Mouse (Mus musculus) midbrain, embryonic 14.5 days (tissue): ENCODE data around the gene Rpap1. TPM values are rescaled to one million over a fixed set of nuclear protein-coding genes. Genes with fewer than 3 reads are reported as not detected.

Source experiments
- ATAC-seq: fragments of 200-750 bp; cut with Nextera tagmentation; 2 replicates; pipeline ENCODE4 v1.8.0; 2017; ENCODE audit warnings: moderate number of reproducible peaks, moderate library complexity; ENCODE audit not compliant: low FRiP score, low TSS enrichment
- DNase-seq: peaks from one replicate; pipeline ENCODE4 v3.0.0-alpha.2; 2015
- H3K27ac ChIP-seq: fragments of 300-500 bp; sonication (generic); replicated peaks from 2 replicates; pipeline ENCODE4 v1.5.1; 2014; ENCODE audit warnings: mild to moderate bottlenecking, low read depth, low read length, moderate library complexity
- H3K27me3 ChIP-seq: fragments of 300-500 bp; sonication (generic); 2 replicates; pipeline ENCODE4 v1.6.1; 2014; ENCODE audit warnings: low read length, control low read depth, mixed read lengths; ENCODE audit not compliant: control insufficient read depth, insufficient read depth
- H3K36me3 ChIP-seq: fragments of 300-500 bp; sonication (generic); 2 replicates; pipeline ENCODE4 v1.6.1; 2014; ENCODE audit warnings: low read length, control low read depth; ENCODE audit not compliant: control insufficient read depth, insufficient read depth
- H3K4me1 ChIP-seq: fragments of 300-500 bp; sonication (generic); 2 replicates; pipeline ENCODE4 v1.6.1; 2014; ENCODE audit warnings: mild to moderate bottlenecking, antibody characterized with exemption, low read length, control low read depth; ENCODE audit not compliant: control insufficient read depth, insufficient read depth
- H3K4me2 ChIP-seq: fragments of 300-500 bp; sonication (generic); 2 replicates; pipeline ENCODE4 v1.6.1; 2014; ENCODE audit warnings: mild to moderate bottlenecking, low read length, moderate library complexity
- H3K4me3 ChIP-seq: fragments of 300-500 bp; sonication (generic); replicated peaks from 2 replicates; pipeline ENCODE4 v1.5.1; 2014; ENCODE audit warnings: low read depth, low read length
- H3K9ac ChIP-seq: fragments of 300-500 bp; sonication (generic); replicated peaks from 2 replicates; pipeline ENCODE4 v1.6.1; 2014; ENCODE audit warnings: mild to moderate bottlenecking, low read length, moderate library complexity
- H3K9me3 ChIP-seq: fragments of 300-500 bp; sonication (generic); 2 replicates; pipeline ENCODE4 v1.6.1; 2016; ENCODE audit warnings: low read length, control low read depth, mixed read lengths; ENCODE audit not compliant: control insufficient read depth
- WGBS: fragments of 180-500 bp; shearing (Covaris S2); extraction: QIAGEN DNeasy Blood & Tissue Kit; methylation state at CpG from one replicate; pipeline ENCODE4 v1.1.7; 2014; 5-methylcytosine and 5-hydroxymethylcytosine counted together
- polyA plus RNA-seq: library from polyadenylated mRNA; unstranded; fragments of >200 nt; fragmentation: Nextera tagmentation; extraction: Ambion mirVana; gene quantifications from 2 replicates; pipeline ENCODE4 v1.2.1, GENCODE M21; 2014

The Rpap1 gene
- polyA plus RNA-seq, 1 experiment from 2014 or later = 21.3 TPM

- WGBS = 92% methylated on average over 6 of the region's 6 CpGs
- no peaks in the 10 kb centered on the region for H3K27me3 ChIP-seq
- peaks cover 67% of the 10 kb centered on the region for H3K36me3 ChIP-seq
Measured at GRCm38 (mm10) chr2:119767246-119767645, 20.1 kb downstream of the Rpap1 start.

GRCm38 (mm10) chr2:119763924-119764323, 23.4 kb downstream of the Rpap1 start:
- no peak overlapping the region for H3K27ac ChIP-seq
- no peak for ATAC-seq
- no peak overlapping the region for H3K4me3 ChIP-seq
- peaks cover 14% of the 10 kb centered on the region for H3K27me3 ChIP-seq
- no peaks in the 10 kb centered on the region for H3K9me3 ChIP-seq
- DNase-seq = no peak
- 79% methylated on average over 4 of the region's 4 CpGs for WGBS
- H3K4me2 ChIP-seq = no peak overlapping the region
- H3K4me1 ChIP-seq = peaks cover under 1% of the 10 kb centered on the region; the same call in 1 of the 2 replicates
- peaks cover 33% of the 10 kb centered on the region for H3K36me3 ChIP-seq
- no peak overlapping the region for H3K9ac ChIP-seq

More at GRCm38 (mm10) chr2:119767246-119767645, 20.1 kb downstream of the Rpap1 start:
- Histone ChIP-seq H3K4me1 (no peaks in the 10 kb centered on the region), H3K4me2 (no peak overlapping the region), H3K9me3 (no peaks in the 10 kb centered on the region), H3K27ac (no peak overlapping the region), H3K4me3 (no peak overlapping the region), H3K9ac (no peak overlapping the region)
- no peak for ATAC-seq
- DNase-seq = no peak

GRCm38 (mm10) chr2:119762276-119762675, 25.1 kb downstream of the Rpap1 start:
- ATAC-seq (no peak), DNase-seq (no peak)
- peaks cover 30% of the 10 kb centered on the region for H3K27me3 ChIP-seq
- H3K9ac ChIP-seq = no peak overlapping the region
- H3K4me1 ChIP-seq = peaks cover 9% of the 10 kb centered on the region
- no peak overlapping the region for H3K4me3 ChIP-seq
- no peaks in the 10 kb centered on the region for H3K9me3 ChIP-seq
- H3K4me2 ChIP-seq = no peak overlapping the region
- peaks cover 22% of the 10 kb centered on the region for H3K36me3 ChIP-seq
- H3K27ac ChIP-seq = no peak overlapping the region
- WGBS = 82% methylated on average over 1 of the region's 1 CpGs

- Histone ChIP-seq H3K4me1 (peaks cover 9% of the 10 kb centered on the region), H3K4me2 (no peak within 1 kb of the TSS), H3K4me3 (no peak within 1 kb of the TSS), H3K36me3 (peaks cover 18% of the 10 kb centered on the region), H3K9me3 (no peaks in the 10 kb centered on the region), H3K9ac (no peak within 1 kb of the TSS), H3K27me3 (peaks cover 38% of the 10 kb centered on the region), H3K27ac (no peak within 1 kb of the TSS)
- ATAC-seq = no peak
- DNase-seq = no peak
- 16% methylated on average over 9 of the region's 9 CpGs for WGBS
Measured at GRCm38 (mm10) chr2:119760251-119760650, 27.1 kb downstream of the Rpap1 start, which contains the start of gene Ltk. Gene Ltk (minus strand): TSS chr2:119760431.

GRCm38 (mm10) chr2:119758844-119759835, 28.2 kb downstream of the Rpap1 start:
- Histone ChIP-seq H3K27ac (no peak overlapping the region), H3K4me2 (peak overlapping the region; percentile 99), H3K9me3 (no peaks in the 10 kb centered on the region), H3K9ac (peak overlapping the region; percentile 61; the same call in 1 of the 2 replicates), H3K4me3 (peak overlapping the region; percentile 61), H3K4me1 (peaks cover 9% of the 10 kb centered on the region), H3K36me3 (peaks cover 8% of the 10 kb centered on the region), H3K27me3 (peaks cover 38% of the 10 kb centered on the region)
- DNase-seq (no peak), ATAC-seq (no peak)
- 6% methylated on average over 44 of the region's 44 CpGs for WGBS

GRCm38 (mm10) chr2:119758101-119758843, 29.1 kb downstream of the Rpap1 start:
- peak overlapping the region; percentile 99 for H3K4me2 ChIP-seq
- H3K4me3 ChIP-seq = peak overlapping the region; percentile 61
- H3K4me1 ChIP-seq = peaks cover 9% of the 10 kb centered on the region
- peak; percentile 64 for DNase-seq
- no peaks in the 10 kb centered on the region for H3K9me3 ChIP-seq
- no peak overlapping the region for H3K27ac ChIP-seq
- WGBS = under 1% methylated on average over 67 of the region's 77 CpGs
- ATAC-seq = peak; percentile 48; the same call in 1 of the 2 replicates
- H3K36me3 ChIP-seq = no peaks in the 10 kb centered on the region
- H3K9ac ChIP-seq = peak overlapping the region; percentile 61
- H3K27me3 ChIP-seq = peaks cover 38% of the 10 kb centered on the region

GRCm38 (mm10) chr2:119757601-119758100, 29.7 kb downstream of the Rpap1 start:
- DNase-seq = peak; percentile 33

GRCm38 (mm10) chr2:119749260-119749659, 38.1 kb downstream of the Rpap1 start:
- no peak for DNase-seq
- Histone ChIP-seq H3K27me3 (peaks cover 14% of the 10 kb centered on the region), H3K9ac (no peak overlapping the region), H3K4me2 (no peak overlapping the region), H3K4me3 (no peak overlapping the region), H3K27ac (no peak overlapping the region), H3K9me3 (no peaks in the 10 kb centered on the region), H3K36me3 (no peaks in the 10 kb centered on the region), H3K4me1 (no peaks in the 10 kb centered on the region)
- ATAC-seq = no peak
- WGBS = 71% methylated on average over 13 of the region's 13 CpGs

More at GRCm38 (mm10) chr2:119757601-119758100, 29.7 kb downstream of the Rpap1 start:
- peak overlapping the region; percentile 61 for H3K9ac ChIP-seq
- H3K4me2 ChIP-seq = peak overlapping the region; percentile 99
- peaks cover 38% of the 10 kb centered on the region for H3K27me3 ChIP-seq
- no peaks in the 10 kb centered on the region for H3K36me3 ChIP-seq
- 2% methylated on average over 29 of the region's 31 CpGs for WGBS
- peak overlapping the region; percentile 61 for H3K4me3 ChIP-seq
- peak; percentile 48; the same call in 1 of the 2 replicates for ATAC-seq
- H3K27ac ChIP-seq = no peak overlapping the region
- H3K9me3 ChIP-seq = no peaks in the 10 kb centered on the region
- peaks cover 9% of the 10 kb centered on the region for H3K4me1 ChIP-seq
